Mouse (Mus musculus): ENCODE data around the gene Sult5a1.

DNA sequence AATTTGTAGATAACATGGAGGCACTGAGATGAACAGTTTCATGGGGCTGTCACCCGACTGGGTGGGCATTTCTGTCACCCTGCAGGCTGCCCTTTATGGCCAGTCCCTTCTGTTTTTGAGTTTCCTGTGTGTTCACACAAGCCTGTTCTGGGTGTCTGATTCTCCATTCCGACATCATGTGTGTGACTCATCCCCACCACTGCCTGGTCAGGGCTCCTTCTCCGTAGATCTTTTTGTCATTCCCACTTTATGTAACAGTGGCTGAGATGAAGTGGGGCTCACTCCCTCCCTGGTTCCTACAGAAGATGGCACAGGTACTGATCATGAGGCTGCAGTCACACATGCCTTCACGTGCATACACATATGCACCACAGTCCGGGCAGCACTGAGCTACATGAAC is 35.4 kb downstream of the Sult5a1 start:
- TF ChIP-seq CTCF (conservative IDR thresholded peaks at IDR 0.05; ENCODE audit: insufficient read depth, insufficient read length, low read depth, low read length) (no peak), POLR2A (IDR thresholded peaks at IDR 0.05; ENCODE audit: low read depth, low read length) (no peak)
